Mouse (Mus musculus): ENCODE results near the gene Tpra1. TPM values are rescaled to one million over a fixed set of nuclear protein-coding genes. Genes with fewer than 3 reads are reported as not detected.

Gene Tpra1
- 54.4 and 56.7 TPM in 2 replicates for polyA plus RNA-seq (2016; fragmentation: Nextera tagmentation; extraction: Ambion mirVana)

DNA sequence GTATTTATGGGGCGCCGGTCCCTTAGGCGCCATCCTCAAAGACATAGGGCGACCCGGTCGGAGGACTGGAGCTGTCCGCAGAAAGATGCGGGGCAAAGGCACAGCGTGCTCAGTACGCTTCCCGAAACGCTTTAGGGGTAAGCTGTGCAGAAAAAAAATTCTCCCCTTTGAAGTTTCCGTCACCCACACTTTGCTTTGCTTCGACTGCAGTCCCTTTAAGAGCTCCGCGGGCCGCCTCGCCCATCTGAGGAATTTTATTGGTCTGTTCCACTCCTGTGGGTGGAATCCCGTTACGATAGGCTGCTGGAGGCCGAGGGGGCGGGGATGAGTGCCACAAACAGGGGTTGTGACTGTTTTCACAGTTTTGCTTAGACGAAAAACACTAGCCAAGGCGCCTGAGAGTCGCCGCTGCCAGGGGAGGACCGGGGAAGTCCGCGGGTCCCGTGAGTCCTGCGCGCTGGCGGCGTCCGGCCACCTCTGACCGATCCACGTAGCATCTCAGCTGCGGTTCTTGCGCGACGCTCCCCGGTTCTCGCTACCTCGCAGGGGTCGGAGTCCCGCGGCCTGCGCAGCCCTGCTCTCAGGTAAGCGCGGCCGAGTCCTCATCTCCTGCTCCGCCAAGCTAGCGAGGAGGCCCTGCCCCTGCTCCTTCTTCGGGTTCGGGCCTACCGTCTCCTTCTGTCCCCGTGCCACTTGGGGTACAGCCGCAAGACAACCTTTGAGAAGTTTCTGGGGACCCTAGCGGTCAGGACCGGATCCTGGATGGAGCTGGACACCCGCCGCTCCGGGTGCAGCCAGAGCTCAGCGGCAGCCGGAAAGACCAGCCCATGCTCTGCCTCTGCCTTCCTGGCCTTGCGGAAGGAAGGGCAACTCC, at the start of gene Tpra1:
Tpra1 (plus strand) TSS at position 305 of the 874 bp plus-strand sequence.
- Histone ChIP-seq H3K4me1 (peaks cover 69% of the 10 kb centered on the region), H3K27me3 (replicated peaks; ENCODE audit: low read depth, poor library complexity, severe bottlenecking) (no peaks in the 10 kb centered on the region), H3K27ac (replicated peaks) (peak within 1 kb of the TSS; percentile 92), H3K36me3 (replicated peaks) (peaks cover 5% of the 10 kb centered on the region), H3K4me3 (peak within 1 kb of the TSS; percentile 88), H3K9me3 (no peaks in the 10 kb centered on the region)
- WGBS: under 1% methylated on average over 66 of the region's 66 CpGs
- DNase-seq (ENCODE audit: low spot score): peak; percentile 95

- no peaks in the 10 kb centered on the region for H3K9me3 ChIP-seq
- no peak overlapping the region for H3K27ac ChIP-seq (replicated peaks)
- WGBS: 80% methylated on average over 5 of the region's 5 CpGs
- no peak overlapping the region for H3K4me3 ChIP-seq
- DNase-seq (ENCODE audit: low spot score): no peak
- H3K4me1 ChIP-seq: 0 out of 2 replicates have a peak, but pooled peaks cover 5% of the 10 kb centered on the region
- H3K36me3 ChIP-seq (replicated peaks): peaks cover 10% of the 10 kb centered on the region
- H3K27me3 ChIP-seq (replicated peaks; ENCODE audit: low read depth, poor library complexity, severe bottlenecking): no peaks in the 10 kb centered on the region
Observed at GRCm38 (mm10) chr6:88854509-88854908, 47.5 kb upstream of the Tpra1 start.

- DNase-seq (ENCODE audit: low spot score): peak; percentile 58
- H3K27me3 ChIP-seq (replicated peaks; ENCODE audit: low read depth, poor library complexity, severe bottlenecking): no peaks in the 10 kb centered on the region
- H3K36me3 ChIP-seq (replicated peaks): peaks cover 16% of the 10 kb centered on the region; the same call in 1 of the 2 replicates
- H3K4me1 ChIP-seq: 0 out of 2 replicates have a peak, but pooled peaks cover 5% of the 10 kb centered on the region
- H3K27ac ChIP-seq (replicated peaks): no peak overlapping the region
- no peaks in the 10 kb centered on the region for H3K9me3 ChIP-seq
- 15% methylated on average over 5 of the region's 5 CpGs for WGBS
- H3K4me3 ChIP-seq: no peak overlapping the region
Observed at GRCm38 (mm10) chr6:88855636-88856035, 46.4 kb upstream of the Tpra1 start.

GRCm38 (mm10) chr6:88857249-88857648, 44.8 kb upstream of the Tpra1 start:
- DNase-seq (ENCODE audit: low spot score): no peak
- Histone ChIP-seq H3K9me3 (no peaks in the 10 kb centered on the region), H3K27me3 (replicated peaks; ENCODE audit: low read depth, poor library complexity, severe bottlenecking) (no peaks in the 10 kb centered on the region), H3K27ac (replicated peaks) (no peak overlapping the region), H3K36me3 (replicated peaks) (peaks cover 27% of the 10 kb centered on the region), H3K4me1 (0 out of 2 replicates have a peak, but pooled peaks cover 5% of the 10 kb centered on the region), H3K4me3 (no peak overlapping the region)
- 45% methylated on average over 9 of the region's 9 CpGs for WGBS

DNA sequence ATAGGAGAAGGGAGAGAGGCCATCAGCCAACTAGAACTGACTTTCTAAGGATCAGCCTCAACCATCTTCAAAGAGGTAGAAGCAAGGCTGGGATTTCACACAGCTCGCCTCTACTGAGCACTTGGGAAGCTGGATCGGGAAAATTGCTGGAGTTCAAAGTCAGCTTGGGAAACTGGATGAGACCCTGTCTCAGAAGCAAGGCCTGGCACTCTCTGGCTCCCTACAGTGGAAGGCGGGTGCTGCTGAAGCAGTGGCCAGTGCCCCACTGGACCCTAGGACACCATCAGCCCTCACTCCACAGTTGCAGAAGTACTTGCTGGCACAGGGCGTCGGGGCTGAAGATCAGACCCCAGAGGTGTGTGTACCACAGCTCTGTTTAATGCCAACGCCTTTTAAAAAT, 44.2 kb upstream of the Tpra1 start:
- no peak for DNase-seq (ENCODE audit: low spot score)
- peaks cover 30% of the 10 kb centered on the region for H3K36me3 ChIP-seq (replicated peaks)
- 0 out of 2 replicates have a peak, but pooled peaks cover 5% of the 10 kb centered on the region for H3K4me1 ChIP-seq
- no peak overlapping the region for H3K4me3 ChIP-seq
- 86% methylated on average over 6 of the region's 6 CpGs for WGBS
- H3K27ac ChIP-seq (replicated peaks): no peak overlapping the region
- H3K27me3 ChIP-seq (replicated peaks; ENCODE audit: low read depth, poor library complexity, severe bottlenecking): no peaks in the 10 kb centered on the region
- H3K9me3 ChIP-seq: no peaks in the 10 kb centered on the region

GRCm38 (mm10) chr6:88858341-88858740, 43.7 kb upstream of the Tpra1 start:
- no peaks in the 10 kb centered on the region for H3K27me3 ChIP-seq (replicated peaks; ENCODE audit: low read depth, poor library complexity, severe bottlenecking)
- H3K27ac ChIP-seq (replicated peaks): no peak overlapping the region
- WGBS: 70% methylated on average over 7 of the region's 7 CpGs
- peaks cover 35% of the 10 kb centered on the region for H3K36me3 ChIP-seq (replicated peaks)
- H3K4me1 ChIP-seq: 0 out of 2 replicates have a peak, but pooled peaks cover 2% of the 10 kb centered on the region
- no peak for DNase-seq (ENCODE audit: low spot score)
- no peak overlapping the region for H3K4me3 ChIP-seq
- H3K9me3 ChIP-seq: no peaks in the 10 kb centered on the region

GRCm38 (mm10) chr6:88860914-88861313, 41.1 kb upstream of the Tpra1 start:
- Histone ChIP-seq H3K27ac (replicated peaks) (no peak overlapping the region), H3K4me1 (0 out of 2 replicates have a peak, but pooled peaks cover 2% of the 10 kb centered on the region), H3K9me3 (no peaks in the 10 kb centered on the region), H3K36me3 (replicated peaks) (peaks cover 49% of the 10 kb centered on the region), H3K4me3 (no peak overlapping the region), H3K27me3 (replicated peaks; ENCODE audit: low read depth, poor library complexity, severe bottlenecking) (no peaks in the 10 kb centered on the region)
- DNase-seq (ENCODE audit: low spot score): peak; percentile 36
- WGBS: 10% methylated on average over 2 of the region's 2 CpGs

DNA sequence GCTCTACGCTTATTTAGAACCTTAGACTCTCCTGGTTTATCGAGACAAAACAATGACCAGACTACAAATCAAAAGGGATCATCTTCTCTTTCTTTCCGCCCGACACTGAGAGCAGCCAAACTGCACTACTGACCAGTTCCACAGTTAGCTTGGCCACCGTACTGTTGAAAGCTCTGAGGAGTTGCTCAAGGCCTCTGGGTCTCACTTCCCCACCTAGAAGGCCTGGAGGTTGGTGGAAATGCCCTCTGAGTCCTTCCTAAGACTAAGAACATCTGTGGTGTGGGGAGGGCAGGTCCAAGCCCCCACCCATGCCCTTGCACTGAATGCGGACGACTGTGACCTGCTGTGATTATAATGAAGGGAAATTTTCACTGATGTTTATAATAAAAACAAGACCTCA, 36.3 kb upstream of the Tpra1 start:
- 80% methylated on average over 7 of the region's 7 CpGs for WGBS
- Histone ChIP-seq H3K4me1 (no peaks in the 10 kb centered on the region), H3K36me3 (replicated peaks) (peaks cover 38% of the 10 kb centered on the region), H3K9me3 (no peaks in the 10 kb centered on the region), H3K27me3 (replicated peaks; ENCODE audit: low read depth, poor library complexity, severe bottlenecking) (no peaks in the 10 kb centered on the region), H3K27ac (replicated peaks) (no peak overlapping the region), H3K4me3 (no peak overlapping the region)
- DNase-seq (ENCODE audit: low spot score): no peak

GRCm38 (mm10) chr6:88869459-88869858, 32.6 kb upstream of the Tpra1 start:
- Histone ChIP-seq H3K4me1 (peaks cover 24% of the 10 kb centered on the region), H3K27me3 (replicated peaks; ENCODE audit: low read depth, poor library complexity, severe bottlenecking) (peaks cover 21% of the 10 kb centered on the region), H3K27ac (replicated peaks) (no peak overlapping the region), H3K4me3 (no peak overlapping the region), H3K9me3 (no peaks in the 10 kb centered on the region), H3K36me3 (replicated peaks) (peaks cover 7% of the 10 kb centered on the region; the same call in 1 of the 2 replicates)
- 87% methylated on average over 7 of the region's 7 CpGs for WGBS
- DNase-seq (ENCODE audit: low spot score): no peak

GRCm38 (mm10) chr6:88870594-88870993, 31.5 kb upstream of the Tpra1 start:
- no peak for DNase-seq (ENCODE audit: low spot score)
- 75% methylated on average over 4 of the region's 4 CpGs for WGBS

GRCm38 (mm10) chr6:88871546-88871945, 30.5 kb upstream of the Tpra1 start:
- H3K9me3 ChIP-seq: no peaks in the 10 kb centered on the region
- peaks cover 38% of the 10 kb centered on the region for H3K27me3 ChIP-seq (replicated peaks; ENCODE audit: low read depth, poor library complexity, severe bottlenecking)
- no peak overlapping the region for H3K27ac ChIP-seq (replicated peaks)
- H3K36me3 ChIP-seq (replicated peaks): no peaks in the 10 kb centered on the region
- peaks cover 31% of the 10 kb centered on the region for H3K4me1 ChIP-seq
- H3K4me3 ChIP-seq: no peak overlapping the region
- DNase-seq (ENCODE audit: low spot score): no peak
- 60% methylated on average over 8 of the region's 8 CpGs for WGBS

More at GRCm38 (mm10) chr6:88870594-88870993, 31.5 kb upstream of the Tpra1 start:
- H3K4me1 ChIP-seq: peaks cover 31% of the 10 kb centered on the region
- H3K9me3 ChIP-seq: no peaks in the 10 kb centered on the region
- H3K27ac ChIP-seq (replicated peaks): no peak overlapping the region
- peaks cover 30% of the 10 kb centered on the region for H3K27me3 ChIP-seq (replicated peaks; ENCODE audit: low read depth, poor library complexity, severe bottlenecking)
- no peak overlapping the region for H3K4me3 ChIP-seq
- H3K36me3 ChIP-seq (replicated peaks): no peaks in the 10 kb centered on the region

- 0 out of 2 replicates have a peak overlapping the region, but pooled peaks have one; percentile 6 for H3K27ac ChIP-seq (replicated peaks)
- 37% methylated on average over 7 of the region's 7 CpGs for whole genome bisulfite sequencing
Observed at GRCm38 (mm10) chr6:88872811-88873210, 29.2 kb upstream of the Tpra1 start.

More at GRCm38 (mm10) chr6:88872811-88873210, 29.2 kb upstream of the Tpra1 start:
- peak; percentile 17 for DNase-seq (ENCODE audit: low spot score)
- no peaks in the 10 kb centered on the region for H3K36me3 ChIP-seq (replicated peaks)
- H3K4me3 ChIP-seq: peak overlapping the region; percentile 84
- peaks cover 38% of the 10 kb centered on the region for H3K27me3 ChIP-seq (replicated peaks; ENCODE audit: low read depth, poor library complexity, severe bottlenecking)
- H3K9me3 ChIP-seq: no peaks in the 10 kb centered on the region
- peaks cover 31% of the 10 kb centered on the region for H3K4me1 ChIP-seq

All from embryonic facial prominence, embryonic 10.5 days (tissue).